Mouse (Mus musculus): Measurements from ENCODE around the gene Rasl12. TPM values are rescaled to one million over a fixed set of nuclear protein-coding genes. Genes with fewer than 3 reads are reported as not detected.

Gene Rasl12
- polyA plus RNA-seq (2015; fragmentation: Nextera tagmentation; extraction: Ambion mirVana): 6.2 and 6.9 TPM in 2 replicates

GRCm38 (mm10) chr9:65398279-65398678 lies at the start of gene Rasl12:
Gene Rasl12 (plus strand): TSS chr9:65398506.

GRCm38 (mm10) chr9:65360641-65361448 lies 37.5 kb upstream of the Rasl12 start, which contains the start of gene Ubap1l:
Gene Ubap1l (plus strand): TSS chr9:65361041.

GRCm38 (mm10) chr9:65391613-65391964 lies 6.7 kb upstream of the Rasl12 start, which contains the start of gene Kbtbd13:
Gene Kbtbd13 (minus strand): TSS chr9:65391652.

GRCm38 (mm10) chr9:65422760-65423501 lies 24.6 kb downstream of the Rasl12 start, which contains the start of gene Slc51b:
Gene Slc51b (minus strand): TSS chr9:65422955.

GRCm38 (mm10) chr9:65435671-65436301 lies 37.5 kb downstream of the Rasl12 start, which contains the start of gene Mtfmt:
Gene Mtfmt (plus strand): TSS chr9:65435782.

GRCm38 (mm10) chr9:65460732-65461442 lies 62.6 kb downstream of the Rasl12 start, which contains the start of gene Spg21:
Gene Spg21 (plus strand): TSS chr9:65460947.

Other genes with a start within 250 kb of the Rasl12 start
- gene Parp16, start 203.2 kb upstream of the Rasl12 start, polyA plus RNA-seq (2015; fragmentation: Nextera tagmentation; extraction: Ambion mirVana): 6.4 and 7.3 TPM in 2 replicates
- gene Cilp, start 133.3 kb upstream of the Rasl12 start, polyA plus RNA-seq (2015; fragmentation: Nextera tagmentation; extraction: Ambion mirVana): 29.1 and 30.7 TPM in 2 replicates
- 80.9 and 93.8 TPM in 2 replicates for gene Clpx, start 104.2 kb upstream of the Rasl12 start, polyA plus RNA-seq (2015; fragmentation: Nextera tagmentation; extraction: Ambion mirVana)
- gene Pdcd7, start 52.4 kb upstream of the Rasl12 start, polyA plus RNA-seq (2015; fragmentation: Nextera tagmentation; extraction: Ambion mirVana): 6.1 and 6.7 TPM in 2 replicates
- gene Ubap1l, start 37.5 kb upstream of the Rasl12 start, polyA plus RNA-seq (2015; fragmentation: Nextera tagmentation; extraction: Ambion mirVana): 0.10 TPM in 1 of 2 replicates, not detected in the other
- gene Kbtbd13, start 6.9 kb upstream of the Rasl12 start, polyA plus RNA-seq (2015; fragmentation: Nextera tagmentation; extraction: Ambion mirVana): 8.9 and 9.0 TPM in 2 replicates
- not detected in 2 replicates for gene Slc51b, start 24.4 kb downstream of the Rasl12 start, polyA plus RNA-seq (2015; fragmentation: Nextera tagmentation; extraction: Ambion mirVana)
- 9.4 and 10.4 TPM in 2 replicates for gene Mtfmt, start 37.3 kb downstream of the Rasl12 start, polyA plus RNA-seq (2015; fragmentation: Nextera tagmentation; extraction: Ambion mirVana)
- 136 and 155 TPM in 2 replicates for gene Spg21, start 62.4 kb downstream of the Rasl12 start, polyA plus RNA-seq (2015; fragmentation: Nextera tagmentation; extraction: Ambion mirVana)
- gene Ankdd1a, start 121.7 kb downstream of the Rasl12 start, polyA plus RNA-seq (2015; fragmentation: Nextera tagmentation; extraction: Ambion mirVana): not detected in 2 replicates
- 9.0 and 12.6 TPM in 2 replicates for gene Plekho2, start 181.5 kb downstream of the Rasl12 start, polyA plus RNA-seq (2015; fragmentation: Nextera tagmentation; extraction: Ambion mirVana)
- gene Pif1, start 188.7 kb downstream of the Rasl12 start, polyA plus RNA-seq (2015; fragmentation: Nextera tagmentation; extraction: Ambion mirVana): 1.7 and 2.6 TPM in 2 replicates
- gene Rbpms2, start 231.1 kb downstream of the Rasl12 start, polyA plus RNA-seq (2015; fragmentation: Nextera tagmentation; extraction: Ambion mirVana): 4.4 and 7.6 TPM in 2 replicates

Data from skeletal muscle tissue, postnatal 0 days (tissue).